Mouse (Mus musculus) Muller cell, postnatal 12 days (primary cell): ENCODE results near the gene Olfr1201.

Experiments
- DNase-seq: peaks from one replicate; pipeline ENCODE4 v3.0.0-alpha.2; 2015; ENCODE audit errors: inconsistent ontology term

Gene Olfr1201

DNA sequence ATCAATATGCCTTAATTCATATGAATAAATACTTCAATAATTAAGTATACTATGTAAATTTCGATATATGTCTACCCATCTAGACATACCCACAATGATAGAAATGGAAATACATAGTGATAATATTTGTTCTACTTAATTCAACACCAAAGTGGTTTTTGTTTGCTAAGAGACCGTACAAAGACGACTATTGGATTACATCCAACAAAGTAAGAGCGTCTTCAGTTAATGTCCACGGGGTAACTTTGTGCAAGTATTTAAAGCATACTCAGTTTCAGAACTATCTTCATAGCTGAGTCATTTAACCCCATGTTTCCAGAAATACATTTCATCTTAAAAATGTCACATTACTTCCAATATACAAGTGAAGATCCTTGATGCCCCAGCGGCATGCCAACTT, at the start of gene Olfr1201:
TSS of gene Olfr1201 (plus strand) at position 301 of the 400 bp plus-strand sequence.
- DNase-seq: no peak

DNA sequence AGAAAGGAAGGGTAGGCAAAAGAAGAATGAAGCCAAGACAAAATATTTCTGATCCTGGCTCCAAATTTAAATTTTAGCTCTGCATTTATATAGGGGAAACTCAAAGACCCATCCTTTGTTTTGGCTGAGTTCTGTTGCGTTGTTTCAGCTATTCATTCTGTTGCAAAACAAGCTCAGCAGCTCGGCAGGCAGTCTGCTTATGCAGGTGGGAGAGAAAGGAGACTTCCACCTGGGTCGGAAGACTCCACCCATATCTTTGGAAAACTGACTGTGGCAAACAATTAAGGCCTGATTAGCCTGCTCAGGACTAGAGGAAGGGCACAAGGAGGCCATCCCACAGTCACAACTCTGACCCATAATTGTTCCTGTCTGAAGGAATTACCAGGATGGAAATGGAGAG, 49.5 kb upstream of the Olfr1201 start:
- no peak for DNase-seq

DNA sequence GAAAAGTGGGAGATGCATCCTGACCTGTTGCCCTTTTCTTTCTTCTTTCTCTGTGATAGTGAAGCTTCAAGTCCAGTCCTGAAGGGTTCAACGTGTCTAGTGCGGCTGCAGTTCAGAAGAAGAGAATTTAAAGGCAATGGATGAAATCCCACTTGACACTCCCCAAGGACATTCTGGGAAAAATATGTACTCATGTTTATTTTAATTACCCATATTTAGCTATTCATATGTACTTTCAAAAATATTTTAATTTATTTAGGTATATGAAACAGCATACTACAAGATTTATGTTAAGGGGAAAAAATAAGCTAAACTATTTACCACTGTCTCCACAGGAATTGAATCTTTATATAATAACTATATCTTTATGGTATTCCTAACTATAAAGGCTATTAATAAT, 41.6 kb upstream of the Olfr1201 start, which contains the start of gene Olfr1198:
TSS of gene Olfr1198 (minus strand) at position 101 of the 400 bp plus-strand sequence.
- no peak for DNase-seq

DNA sequence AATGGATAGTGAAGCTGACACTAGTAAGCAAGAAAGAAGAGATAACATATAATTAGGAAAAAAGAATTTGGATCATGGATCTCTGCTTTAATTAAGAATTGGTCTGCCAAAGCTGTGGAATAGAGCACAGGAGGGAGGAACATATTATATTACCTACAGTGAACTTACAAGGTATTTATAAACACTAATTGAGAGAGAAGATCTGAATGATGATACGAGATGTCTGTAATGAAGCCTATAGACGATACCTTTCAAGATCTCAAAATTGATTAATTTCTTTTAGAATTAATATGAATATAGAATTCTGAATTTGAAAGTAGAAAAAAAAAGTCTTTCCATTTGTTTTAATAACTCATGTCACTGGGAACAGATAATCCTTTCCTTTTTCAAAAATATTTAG, 32.5 kb upstream of the Olfr1201 start, which contains the start of gene Olfr1199:
TSS of gene Olfr1199 (minus strand) at position 101 of the 400 bp plus-strand sequence.
- DNase-seq: no peak

DNA sequence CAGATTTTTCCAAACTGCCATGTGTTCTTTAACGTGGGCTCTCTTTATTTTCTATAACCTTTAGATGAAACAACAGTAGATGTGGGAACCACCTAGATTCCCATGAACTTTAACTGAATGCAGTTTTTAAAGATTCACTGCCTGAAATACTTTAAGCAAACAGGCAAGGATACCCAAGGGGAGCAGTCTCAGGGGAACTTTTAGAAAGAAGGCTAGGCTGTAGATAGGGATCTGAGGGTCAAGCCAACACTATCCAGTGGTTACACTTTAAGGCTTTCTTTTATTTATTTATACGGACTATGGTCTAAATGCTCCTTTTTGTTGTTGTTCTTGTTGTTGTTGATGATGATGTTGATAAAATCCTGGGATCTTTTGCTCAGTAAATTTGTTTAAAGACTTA, 22.4 kb upstream of the Olfr1201 start, which contains the start of gene Olfr1200:
TSS of gene Olfr1200 (minus strand) at position 101 of the 400 bp plus-strand sequence.
- DNase-seq: no peak

DNA sequence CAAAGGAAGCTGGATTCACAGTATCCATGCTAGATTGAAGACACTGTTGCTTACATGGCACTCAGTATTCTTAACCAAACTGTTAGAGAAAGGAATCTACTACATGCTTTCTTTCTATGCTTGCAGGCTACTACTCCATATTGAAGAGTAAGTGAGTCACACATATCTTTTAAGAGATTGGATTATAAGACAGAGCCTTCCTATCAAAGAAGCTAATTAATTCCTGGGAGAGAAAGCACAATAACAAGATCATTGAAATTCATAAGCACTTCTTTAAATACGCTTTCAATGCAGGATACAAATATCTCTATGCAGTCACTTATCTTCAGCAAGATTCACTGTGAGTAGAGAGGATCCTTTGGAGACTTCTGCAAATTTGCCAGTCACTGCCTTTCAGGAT, 21.4 kb downstream of the Olfr1201 start, which contains the start of gene Olfr1202:
TSS of gene Olfr1202 (plus strand) at position 301 of the 400 bp plus-strand sequence.
- no peak for DNase-seq

DNA sequence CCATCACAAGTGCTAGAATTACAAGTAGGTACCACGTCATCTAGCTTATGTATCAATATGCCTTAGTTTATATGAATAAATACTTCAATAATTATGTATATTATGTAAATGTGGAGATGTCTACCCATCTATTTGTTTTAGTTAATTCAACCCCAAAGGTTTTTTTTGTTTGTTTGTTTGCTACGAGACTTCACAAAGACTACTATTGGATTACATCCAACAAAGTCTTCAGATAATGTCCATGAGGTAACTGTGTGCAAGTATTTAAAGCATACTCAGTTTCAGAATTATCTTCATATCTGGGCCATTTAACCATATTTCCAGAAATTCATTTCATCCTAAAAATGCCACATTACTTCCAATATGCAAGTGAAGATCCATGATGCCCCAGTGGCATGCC, 36.6 kb downstream of the Olfr1201 start, which contains the start of gene Olfr1205:
TSS of gene Olfr1205 (plus strand) at position 301 of the 400 bp plus-strand sequence.
- DNase-seq: no peak

DNA sequence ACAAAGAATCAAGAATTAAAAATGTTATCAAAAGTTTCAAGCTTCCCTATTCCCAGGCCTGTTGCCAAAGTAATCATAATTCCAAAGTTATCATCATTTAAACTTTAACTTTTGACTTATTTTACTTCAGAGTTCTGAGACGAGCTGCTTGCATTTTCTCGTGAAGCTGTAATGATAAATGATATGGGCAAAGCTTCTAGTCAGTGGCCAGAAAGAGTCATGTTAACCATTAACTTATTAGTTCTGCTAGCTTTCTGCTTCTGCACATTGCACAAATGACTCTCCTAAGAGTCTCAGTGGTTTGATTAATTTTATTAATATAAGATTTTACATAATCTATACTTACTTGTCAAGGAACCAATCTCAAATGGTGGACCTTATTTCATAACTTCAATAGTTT, 45.6 kb downstream of the Olfr1201 start:
- DNase-seq: no peak
